Mouse (Mus musculus) adrenal gland, adult 2 months (tissue): ENCODE results near the gene Ptpro. TPM values are rescaled to one million over a fixed set of nuclear protein-coding genes. Genes with fewer than 3 reads are reported as not detected.

Experiments used
- DNase-seq: peaks from one replicate; pipeline ENCODE4 v3.0.0; 2021
- polyA plus RNA-seq: library from polyadenylated mRNA; depleted of rRNA; stranded (reverse); fragments of >200 nt; gene quantifications from 2 replicates; pipeline ENCODE4 v1.2.3, GENCODE M21; 2012
- total RNA-seq, 2 experiments: library from RNA; stranded (reverse); gene quantifications; 2 replicates each; pipeline ENCODE4 v1.2.3; 2021

The Ptpro gene
- total and polyA plus RNA-seq, 3 experiments, result 0.89 to 2.3 (median 0.99) TPM

- DNase-seq, result peak; percentile 49
These were observed 203.5 kb downstream of the Ptpro start for GRCm38 (mm10) chr6:137455537-137456041.

- DNase-seq, result no peak
These were observed 203.9 kb downstream of the Ptpro start for GRCm38 (mm10) chr6:137456064-137456463.

GRCm38 (mm10) chr6:137457210-137457609 is 205.1 kb downstream of the Ptpro start:
- DNase-seq, result no peak

GRCm38 (mm10) chr6:137458136-137458535 is 206.0 kb downstream of the Ptpro start:
- no peak for DNase-seq

DNA sequence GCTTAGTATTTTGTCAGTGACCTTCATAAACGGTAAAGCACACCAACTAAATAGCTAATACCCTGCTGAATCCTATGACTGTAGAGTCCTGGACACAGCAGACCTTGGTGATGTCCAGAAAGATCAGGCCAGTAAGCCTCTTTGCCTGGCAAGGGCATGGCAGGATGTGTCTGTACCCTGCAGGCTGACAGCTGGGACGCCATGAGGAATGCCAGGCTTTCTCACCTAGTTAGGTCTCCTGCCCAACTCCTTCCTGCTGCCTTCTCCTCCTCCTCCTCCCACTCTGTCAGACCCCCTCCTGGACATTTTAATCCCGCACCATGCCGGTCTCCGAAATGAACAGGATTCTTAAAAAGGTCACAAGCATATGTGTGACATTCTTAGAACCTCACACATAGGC is 211.7 kb downstream of the Ptpro start:
- DNase-seq, result no peak

DNA sequence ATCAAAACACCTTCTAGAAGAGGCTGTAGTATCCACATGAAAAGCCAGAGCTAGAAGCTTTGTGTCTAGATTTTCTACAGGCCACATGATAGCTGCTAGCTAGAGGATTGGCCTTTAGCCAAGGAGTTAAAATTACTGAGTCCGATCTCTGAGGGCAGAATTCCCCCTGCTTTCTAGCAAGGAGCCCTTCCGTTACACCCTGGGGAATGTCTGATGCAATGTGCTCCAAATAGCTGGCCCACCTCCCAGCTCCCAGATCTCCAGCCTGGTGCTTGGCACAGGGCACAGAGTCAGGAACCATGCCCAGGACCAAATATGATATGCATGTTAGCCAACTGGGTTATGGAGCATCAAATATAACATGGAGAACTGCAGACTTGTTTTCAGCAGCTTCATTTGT is 213.1 kb downstream of the Ptpro start:
- peak; percentile 73 for DNase-seq

- DNase-seq, result no peak
These were observed 214.1 kb downstream of the Ptpro start for GRCm38 (mm10) chr6:137466256-137466655.

DNA sequence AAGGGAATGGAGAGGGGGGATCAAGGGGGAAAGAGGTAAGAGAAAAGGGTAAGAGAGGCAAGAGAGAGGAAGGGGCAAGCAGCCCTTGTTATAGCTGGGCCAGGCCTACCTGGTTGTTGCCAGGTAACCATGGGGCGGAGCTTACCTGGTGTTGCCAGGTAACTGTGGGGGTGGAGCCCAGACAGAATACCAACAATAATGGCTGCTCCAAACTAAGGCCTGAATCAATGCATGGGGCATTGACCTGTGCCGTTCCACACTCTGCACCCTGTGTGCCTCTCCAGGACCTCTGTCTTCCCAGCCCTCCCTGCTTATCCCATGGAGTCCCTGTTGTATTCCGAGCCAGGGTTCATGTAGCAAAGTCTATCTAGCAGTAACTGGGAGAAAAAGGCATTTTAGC is 215.6 kb downstream of the Ptpro start:
- DNase-seq, result no peak

GRCm38 (mm10) chr6:137469541-137469940 is 217.4 kb downstream of the Ptpro start:
- DNase-seq, result no peak

GRCm38 (mm10) chr6:137470901-137471598 is 218.9 kb downstream of the Ptpro start:
- DNase-seq, result peak; percentile 87

- DNase-seq, result no peak
These were observed 220.0 kb downstream of the Ptpro start for GRCm38 (mm10) chr6:137472129-137472528.

GRCm38 (mm10) chr6:137473433-137473832 is 221.3 kb downstream of the Ptpro start:
- no peak for DNase-seq

GRCm38 (mm10) chr6:137475695-137476094 is 223.6 kb downstream of the Ptpro start:
- DNase-seq, result peak; percentile 38

DNA sequence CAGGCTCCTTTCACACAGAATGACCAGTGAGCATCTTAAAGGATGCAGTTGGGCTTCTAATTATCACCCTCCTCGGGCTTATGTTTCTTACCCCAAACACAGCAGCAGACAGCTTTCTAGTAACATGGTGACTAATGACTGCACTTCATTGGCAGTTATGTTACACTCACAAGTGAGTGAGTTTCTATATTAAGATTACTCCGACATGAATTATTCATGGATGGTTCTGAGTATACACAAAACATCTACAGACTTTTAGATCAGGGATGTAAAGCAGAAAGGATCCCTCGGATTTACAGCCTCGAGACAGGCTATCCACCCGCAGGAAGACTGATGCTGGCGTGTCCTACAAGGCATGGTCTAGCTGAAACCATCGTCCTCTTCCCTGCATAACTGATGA is 230.8 kb downstream of the Ptpro start:
- DNase-seq, result no peak

GRCm38 (mm10) chr6:137487443-137487842 is 235.3 kb downstream of the Ptpro start:
- DNase-seq, result peak; percentile 24

- no peak for DNase-seq
These were observed 238.0 kb downstream of the Ptpro start for GRCm38 (mm10) chr6:137490115-137490514.

DNA sequence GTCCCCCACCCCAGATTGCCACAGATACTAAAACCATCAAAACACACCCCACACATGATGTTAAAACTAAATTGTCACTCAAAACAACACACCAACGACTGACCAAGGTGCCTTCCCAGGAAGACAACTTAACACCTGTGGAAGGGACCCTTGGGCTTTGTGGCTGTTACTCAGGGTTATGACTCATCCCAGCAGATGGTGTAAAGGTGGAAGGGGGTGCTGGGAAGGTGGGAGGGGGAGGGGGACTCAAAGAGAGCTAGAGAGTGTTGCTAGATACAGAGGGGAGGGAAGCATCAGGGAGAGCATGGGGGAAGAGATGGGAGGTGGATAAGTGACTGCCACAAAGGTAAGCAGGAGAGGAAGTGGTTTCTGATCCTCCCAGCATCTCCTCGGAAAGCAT is 239.5 kb downstream of the Ptpro start:
- no peak for DNase-seq

- peak; percentile 21 for DNase-seq
These were observed 240.5 kb downstream of the Ptpro start for GRCm38 (mm10) chr6:137492582-137492981.

DNA sequence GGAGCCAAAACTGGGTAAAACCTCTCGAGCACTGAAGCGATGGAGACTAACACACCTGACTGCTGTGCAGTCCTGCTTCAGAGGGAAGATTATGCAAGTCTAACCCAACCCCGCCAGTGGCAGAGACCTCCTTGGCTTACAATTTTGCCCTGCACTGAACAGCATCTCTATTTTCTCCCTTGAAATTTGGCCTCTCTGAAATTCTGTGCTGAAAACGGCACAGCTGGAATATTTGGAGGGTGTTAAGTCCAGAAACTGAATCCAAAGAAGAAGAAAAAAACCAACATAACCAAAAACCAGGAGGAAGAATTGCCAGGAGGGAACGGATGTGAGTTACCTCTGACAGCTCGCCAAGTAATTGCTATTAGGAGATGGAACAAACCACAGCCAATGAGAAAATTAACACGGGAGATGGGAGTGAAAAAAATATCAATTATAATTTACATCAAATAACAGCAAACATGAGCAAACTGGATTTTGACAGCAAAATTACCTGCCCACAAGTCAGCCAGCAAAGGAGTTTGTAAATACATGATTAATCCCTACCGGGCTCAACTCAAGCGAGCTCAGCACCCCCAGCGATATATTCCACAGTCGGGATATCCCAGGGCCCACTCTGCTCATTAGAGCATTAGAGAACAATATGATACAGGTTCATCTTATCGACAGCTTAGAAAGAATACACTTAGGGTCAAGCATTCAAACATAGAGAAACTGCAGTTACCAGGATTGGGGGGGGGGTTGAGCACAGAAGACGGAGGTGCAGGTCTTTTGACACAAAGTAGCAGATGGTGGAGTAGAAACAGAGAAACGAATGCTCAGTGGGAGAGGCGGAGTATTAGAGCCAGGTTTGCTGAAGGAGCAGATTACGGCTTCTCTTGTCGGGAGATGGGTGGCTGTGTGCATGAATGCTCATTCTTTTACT is 241.4 kb downstream of the Ptpro start:
- no peak for DNase-seq

- DNase-seq, result no peak
These were observed 242.0 kb downstream of the Ptpro start for GRCm38 (mm10) chr6:137494136-137494475.

GRCm38 (mm10) chr6:137494801-137495200 is 242.7 kb downstream of the Ptpro start:
- no peak for DNase-seq

DNA sequence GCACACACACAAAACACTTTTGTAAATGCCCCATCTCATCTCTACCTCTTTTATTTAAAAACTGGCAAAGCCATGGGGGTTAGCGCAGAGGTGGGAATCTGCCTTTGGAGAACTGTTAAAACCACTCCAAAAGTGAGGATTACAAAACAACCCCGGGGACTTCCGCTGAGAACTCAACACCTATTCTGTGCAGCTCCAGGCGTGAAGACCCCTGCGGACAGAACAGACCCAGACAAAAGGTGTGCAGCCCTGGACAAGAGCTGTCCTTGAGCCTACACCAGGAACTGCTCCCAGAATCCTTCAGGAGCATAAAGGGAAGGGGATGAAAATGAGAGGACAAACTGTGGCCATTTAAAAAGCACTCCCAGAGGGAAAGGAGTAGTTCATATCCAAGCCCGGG is 243.1 kb downstream of the Ptpro start:
- DNase-seq, result no peak

DNA sequence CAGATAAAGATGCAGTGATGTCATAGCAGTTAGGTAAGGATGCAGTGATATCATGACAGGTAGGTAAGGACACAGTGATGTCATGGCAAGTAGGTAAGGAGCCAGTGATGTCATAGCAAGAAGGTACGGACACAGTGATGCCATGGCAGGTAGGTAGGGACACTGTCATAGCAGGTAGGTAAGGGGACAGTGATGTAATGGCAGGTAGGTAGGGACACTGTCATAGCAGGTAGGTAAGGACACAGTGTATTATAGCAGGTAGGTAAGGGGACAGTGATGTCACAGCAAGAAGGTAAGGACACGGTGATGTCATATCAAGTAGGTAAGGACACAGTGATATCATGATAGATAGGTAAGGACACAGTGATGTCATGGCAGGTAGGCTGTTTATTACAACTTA is 244.4 kb downstream of the Ptpro start:
- no peak for DNase-seq
